Mouse (Mus musculus) cerebellum, adult 11-12 months (tissue): ENCODE results near the gene Olfr1295.

Experiments
- DNase-seq: peaks from one replicate; pipeline ENCODE4 v3.0.0; 2022

Olfr1295 gene

DNA sequence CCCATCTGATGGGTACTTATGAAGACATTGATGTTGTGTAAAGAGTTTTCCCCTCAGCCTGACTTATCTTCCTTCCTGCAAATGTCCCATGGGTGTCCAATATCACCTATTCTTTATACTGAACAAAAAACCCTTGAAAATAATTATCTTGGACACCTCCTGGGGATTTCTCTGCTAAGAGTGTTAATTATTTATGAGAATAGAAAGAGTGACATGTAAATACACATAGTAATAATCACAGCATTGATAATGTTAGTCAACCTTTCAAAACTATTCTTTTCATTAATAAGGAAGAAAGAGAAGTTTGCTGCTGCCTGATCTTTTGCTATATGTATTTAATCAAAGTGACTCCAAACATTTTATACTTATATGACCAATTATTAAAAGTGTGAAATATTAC, at the start of gene Olfr1295:
TSS of gene Olfr1295 (minus strand) at position 101 of the 400 bp plus-strand sequence.
- DNase-seq: no peak

DNA sequence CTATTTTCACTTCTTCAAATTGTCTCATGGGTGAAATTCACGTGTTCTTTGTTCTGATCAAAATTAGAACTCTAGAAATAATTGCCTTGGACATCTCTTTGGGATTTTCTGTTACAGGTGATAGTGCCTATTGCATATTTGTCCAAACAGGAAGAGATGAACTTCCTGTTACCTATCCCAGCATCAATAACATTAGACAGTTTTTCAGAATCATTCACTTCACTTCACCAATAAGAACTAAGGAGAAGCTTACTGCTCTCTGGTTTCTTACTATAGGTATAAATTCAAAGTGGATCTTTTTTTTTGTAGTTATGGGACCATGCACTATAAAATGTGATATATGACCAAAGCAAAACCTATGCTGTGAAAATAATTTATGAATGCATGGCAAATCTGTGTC, 29.3 kb downstream of the Olfr1295 start, which contains the start of gene Olfr1294:
TSS of gene Olfr1294 (minus strand) at position 101 of the 400 bp plus-strand sequence.
- DNase-seq: no peak

DNA sequence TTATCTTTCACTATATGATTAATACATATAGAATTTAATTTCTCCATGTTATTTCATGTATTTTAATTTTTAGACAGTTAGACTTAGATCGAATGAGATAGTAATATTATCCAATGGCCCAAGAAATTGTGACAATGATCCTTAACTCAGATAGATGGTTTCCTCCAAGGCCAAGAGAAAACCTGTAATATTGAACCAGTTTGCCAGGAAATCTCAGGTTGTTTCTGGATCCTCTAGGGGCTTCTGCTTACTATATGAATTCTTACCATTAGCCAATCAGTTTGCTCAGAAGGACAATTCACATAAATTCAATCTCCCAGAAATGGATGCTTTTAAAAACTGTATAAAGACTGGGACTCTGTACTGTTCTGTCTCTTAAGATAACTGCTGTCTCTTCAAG, 44.6 kb downstream of the Olfr1295 start, which contains the start of gene Olfr1293-ps:
TSS of gene Olfr1293-ps (plus strand) at position 301 of the 400 bp plus-strand sequence.
- no peak for DNase-seq

DNA sequence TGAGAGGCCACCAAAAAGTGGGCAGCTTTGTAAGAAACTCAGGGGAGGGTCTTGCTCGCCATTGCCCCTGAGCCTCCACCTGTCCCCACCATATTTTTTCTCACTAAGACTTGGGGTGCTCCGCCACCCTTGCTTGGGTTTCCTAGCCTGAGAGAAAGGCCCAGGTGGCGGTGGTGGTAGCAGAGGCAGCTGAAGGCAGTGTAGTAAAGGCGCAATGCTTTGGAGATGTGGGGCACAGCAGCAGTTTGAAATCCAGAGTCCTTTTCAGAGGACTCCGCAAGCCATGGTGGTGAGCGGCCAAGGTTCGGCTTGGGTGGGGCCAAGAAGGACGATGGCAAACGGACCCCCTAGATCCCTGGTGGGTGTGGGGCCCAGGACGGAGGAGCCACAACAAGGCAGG, 52.0 kb downstream of the Olfr1295 start:
- DNase-seq: no peak
